Mouse (Mus musculus) gastrocnemius, adult 8-10 months (tissue): ENCODE data around the gene Mecom. TPM values are rescaled to one million over a fixed set of nuclear protein-coding genes. Genes with fewer than 3 reads are reported as not detected.

Experiments used
- DNase-seq, 2 experiments: peaks; one replicate each; pipeline ENCODE4 v3.0.0; 2022; ENCODE audit warnings: low spot score in 2 of 2
- total RNA-seq, 4 experiments: library from RNA; stranded (reverse); gene quantifications; 2 replicates each; pipeline ENCODE4 v1.2.4; 2022

The Mecom gene
- total RNA-seq, 4 experiments from 2014 or later, result 4.8 to 9.5 (median 6.8) TPM

DNA sequence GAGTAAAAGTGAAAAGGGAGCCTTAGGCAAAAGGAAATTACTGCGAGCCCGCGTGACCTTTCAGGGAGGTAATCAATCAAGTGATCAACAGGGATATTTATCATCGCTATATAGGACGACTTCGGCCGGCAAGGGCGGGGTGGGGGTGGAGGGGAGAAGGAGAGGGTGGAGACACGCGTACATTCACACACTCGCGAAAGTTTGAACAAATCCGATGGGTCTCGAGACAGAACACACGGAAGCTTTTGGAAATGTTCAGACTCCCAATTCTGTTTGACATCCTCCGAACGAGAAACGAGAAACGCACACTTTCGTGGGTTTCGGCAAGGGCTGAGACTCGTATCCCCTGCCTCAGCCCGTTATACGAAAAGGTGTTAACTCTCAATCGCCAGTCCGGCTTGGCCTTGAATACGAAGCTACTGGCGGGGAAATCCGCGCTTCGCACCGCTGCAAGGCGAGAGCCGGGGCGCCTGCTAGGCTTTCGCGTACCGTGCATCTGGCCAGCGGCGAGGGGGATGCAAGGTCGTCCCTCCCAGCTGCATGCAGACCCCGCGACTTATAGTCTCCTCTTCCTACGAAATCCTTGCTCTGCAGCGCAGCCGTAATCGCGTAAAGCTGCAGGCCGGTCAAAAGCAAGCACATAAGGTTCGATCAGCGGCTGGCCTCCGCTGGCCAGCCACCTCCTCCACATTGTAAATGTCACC, 33.6 kb downstream of the Mecom start:
- DNase-seq, result no peak

DNA sequence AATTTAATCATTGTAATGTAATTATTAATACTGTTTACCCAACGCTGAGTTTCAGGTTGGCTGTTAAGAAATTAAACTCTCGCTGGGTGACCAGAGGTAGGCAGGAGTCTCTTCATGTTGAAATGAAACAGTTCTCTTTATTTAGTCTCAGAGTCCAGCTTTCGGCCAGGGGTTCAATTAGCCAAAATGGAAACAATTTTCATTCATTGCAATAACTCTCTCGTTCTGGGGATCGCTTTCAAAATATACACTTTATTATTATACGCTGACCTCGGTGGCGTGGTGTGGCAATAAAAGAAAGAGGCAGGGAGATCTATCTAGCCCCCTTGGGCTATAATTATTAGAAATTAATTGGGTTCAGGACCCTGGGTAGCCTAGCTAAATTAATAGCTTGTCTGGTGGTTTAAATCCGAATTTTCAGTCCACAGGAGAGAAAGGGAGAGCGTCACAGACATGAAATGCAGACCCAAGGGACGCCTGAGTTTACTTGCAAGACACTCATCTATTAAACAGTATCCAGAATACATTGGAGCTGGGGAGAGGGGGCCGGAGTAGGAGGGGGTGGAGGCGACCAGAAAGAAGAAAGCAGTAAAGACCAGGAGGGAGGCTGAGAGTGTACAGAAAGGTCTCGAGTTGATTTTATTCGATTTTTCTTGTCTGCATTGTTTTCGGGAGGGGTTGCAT, 34.4 kb downstream of the Mecom start:
- no peak for DNase-seq

DNA sequence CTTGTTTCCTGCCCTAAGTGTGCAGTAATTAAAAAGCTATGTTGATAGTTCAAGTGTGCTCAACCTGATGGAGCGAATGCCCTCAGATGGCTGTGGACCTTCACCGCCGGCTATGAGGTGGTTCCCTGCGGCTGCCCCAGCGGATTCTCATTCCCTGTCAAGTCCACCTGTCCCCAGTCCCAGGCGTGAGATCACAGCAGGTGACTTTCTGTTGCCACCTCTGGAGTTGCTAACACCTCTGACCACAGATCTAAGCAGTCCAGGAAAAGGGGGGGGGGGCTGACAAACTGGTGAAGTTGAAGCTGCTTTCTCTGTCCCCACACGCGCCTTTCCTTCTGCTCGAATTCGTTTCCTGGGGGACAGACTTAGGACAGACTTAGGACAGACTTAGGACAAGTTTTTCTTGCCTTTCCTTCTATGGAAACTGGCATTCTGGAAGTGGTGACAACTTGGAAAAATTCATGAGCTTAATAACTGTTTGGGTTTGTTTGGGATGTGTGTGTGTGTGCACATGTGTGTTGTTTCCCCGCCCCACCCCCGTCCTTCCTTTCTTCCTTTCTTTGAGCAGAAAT, 35.3 kb downstream of the Mecom start:
- no peak for DNase-seq

DNA sequence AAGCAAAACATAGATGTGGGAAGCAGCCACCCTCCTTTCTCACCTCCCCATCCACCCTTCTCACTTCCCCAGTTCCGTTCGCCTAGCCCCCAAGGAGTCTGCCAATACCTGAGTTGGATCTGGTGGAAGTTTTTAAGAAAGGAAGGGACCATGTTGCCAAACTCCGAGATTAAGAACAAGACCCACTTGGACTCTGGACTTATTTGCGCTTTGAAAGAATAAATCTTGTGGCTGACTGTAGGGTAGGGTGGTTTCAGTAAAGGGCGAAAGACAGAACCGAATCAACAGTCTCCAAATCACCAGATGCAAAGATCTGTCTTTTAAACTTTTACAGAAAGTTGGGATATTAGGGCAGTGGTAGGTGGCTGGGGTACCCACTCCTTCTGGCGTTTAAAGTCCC, 36.0 kb downstream of the Mecom start:
- DNase-seq, result no peak

DNA sequence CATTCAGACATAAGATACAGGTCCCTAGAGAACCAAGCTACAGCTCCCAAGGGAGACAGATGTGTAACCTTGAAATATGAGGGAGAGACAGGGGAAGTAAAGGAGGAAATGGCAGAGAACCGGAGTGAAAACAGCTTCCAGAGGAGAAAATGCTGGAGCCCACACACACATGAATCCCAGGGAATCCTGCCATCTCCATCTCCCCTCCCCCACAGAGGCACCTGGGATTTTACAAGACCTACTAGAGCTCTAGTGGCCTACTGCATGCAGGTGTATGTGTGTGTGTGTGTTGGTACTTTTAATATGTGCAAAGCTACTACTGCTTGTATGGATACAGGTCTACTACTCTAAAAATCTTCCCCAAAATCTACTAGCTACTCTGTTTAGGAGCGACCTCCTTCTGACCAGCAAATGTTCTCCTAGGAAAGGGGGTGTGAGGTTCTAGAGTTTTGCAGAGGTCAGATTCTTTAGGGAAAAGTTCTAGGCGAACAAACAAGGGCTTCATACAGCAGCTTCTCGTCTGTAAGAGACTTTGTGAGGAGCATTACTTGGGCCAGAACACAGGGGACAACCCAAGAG, 36.7 kb downstream of the Mecom start:
- DNase-seq, result no peak

DNA sequence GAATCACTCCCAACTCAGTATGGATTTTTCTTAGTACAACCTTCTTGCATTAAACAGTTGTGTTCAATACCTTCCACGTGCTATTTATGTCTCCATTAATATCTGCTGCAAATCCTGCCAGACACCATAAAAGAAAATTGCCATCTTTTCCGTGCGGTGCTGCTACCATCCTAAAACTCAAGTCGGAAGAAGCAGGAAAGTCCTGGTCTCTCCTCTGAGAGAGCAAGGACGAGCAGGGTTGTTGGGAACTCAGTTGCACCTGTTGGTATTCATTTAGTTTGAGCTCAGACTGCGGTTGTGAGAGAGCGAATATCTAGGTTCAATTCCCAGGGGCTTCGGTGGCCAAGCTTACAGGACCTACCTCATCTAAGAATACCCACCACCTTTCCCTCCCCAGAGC, 37.2 kb downstream of the Mecom start:
- DNase-seq, result no peak

DNA sequence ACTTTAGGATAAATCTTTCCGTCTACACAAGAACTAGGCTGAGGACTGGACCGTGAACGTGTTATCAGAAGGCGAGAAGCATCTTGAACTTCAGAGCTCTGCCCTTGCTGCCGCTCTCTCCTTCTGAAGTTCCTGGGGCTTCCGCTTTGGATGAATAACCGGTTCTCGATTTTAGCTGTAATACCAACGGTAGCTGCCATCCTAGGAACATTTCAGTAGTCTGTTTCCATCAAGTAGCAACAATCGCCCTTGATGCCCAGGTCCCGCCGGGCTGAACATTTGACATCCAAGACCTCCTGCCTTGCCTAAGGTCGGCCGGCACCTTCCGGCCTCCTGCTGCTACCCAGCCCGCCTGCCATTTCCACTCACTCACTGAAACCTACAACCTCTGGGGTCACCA, 37.7 kb downstream of the Mecom start:
- DNase-seq, result no peak

DNA sequence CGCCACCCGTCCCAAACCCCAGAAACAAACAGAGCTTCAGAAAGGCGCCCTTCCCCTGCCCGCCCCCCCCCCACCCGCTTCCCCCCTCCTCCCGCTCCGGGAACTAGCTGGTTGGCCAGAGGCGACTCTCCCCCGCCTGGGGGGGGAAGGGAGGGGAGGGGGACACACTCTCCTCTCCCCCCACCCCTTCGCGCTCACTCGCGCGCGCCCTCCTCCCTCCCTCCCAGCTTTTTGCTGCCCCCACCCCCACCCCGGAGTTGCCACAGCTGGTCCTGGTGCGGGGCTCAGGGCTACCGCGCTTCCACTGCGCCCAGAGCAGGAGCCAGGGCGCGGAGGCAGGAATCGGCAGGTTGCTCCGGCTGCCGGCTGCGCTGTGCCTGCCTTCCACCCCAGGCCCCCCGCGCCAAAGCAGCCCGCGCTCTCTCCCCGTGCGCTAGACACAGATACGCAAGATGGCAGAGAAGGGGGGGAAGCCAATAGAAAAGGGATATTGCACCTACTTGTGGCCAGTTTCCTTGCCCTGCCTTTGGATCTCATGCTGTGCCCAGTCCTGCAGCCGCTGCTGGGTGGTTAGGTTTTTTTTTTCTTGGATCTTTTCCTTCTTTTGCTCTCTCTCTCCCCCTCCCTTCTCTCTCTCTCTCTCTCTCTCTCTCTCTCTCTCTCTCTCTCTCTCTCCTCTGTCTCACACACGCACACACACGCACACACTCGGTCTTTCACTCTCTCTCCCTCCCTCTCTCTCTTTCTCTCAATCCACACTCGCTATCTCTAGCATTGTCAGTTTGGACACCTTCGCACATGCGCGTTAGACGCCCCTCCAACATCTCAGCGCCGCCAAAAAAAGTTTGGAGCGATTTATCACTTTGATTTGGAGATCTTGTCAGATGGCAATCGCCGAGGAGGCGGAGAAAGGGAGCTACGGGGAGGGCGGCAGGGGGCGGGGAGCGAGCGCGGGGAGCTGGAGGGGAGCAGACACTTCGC, 38.6 kb downstream of the Mecom start:
- DNase-seq, result no peak

DNA sequence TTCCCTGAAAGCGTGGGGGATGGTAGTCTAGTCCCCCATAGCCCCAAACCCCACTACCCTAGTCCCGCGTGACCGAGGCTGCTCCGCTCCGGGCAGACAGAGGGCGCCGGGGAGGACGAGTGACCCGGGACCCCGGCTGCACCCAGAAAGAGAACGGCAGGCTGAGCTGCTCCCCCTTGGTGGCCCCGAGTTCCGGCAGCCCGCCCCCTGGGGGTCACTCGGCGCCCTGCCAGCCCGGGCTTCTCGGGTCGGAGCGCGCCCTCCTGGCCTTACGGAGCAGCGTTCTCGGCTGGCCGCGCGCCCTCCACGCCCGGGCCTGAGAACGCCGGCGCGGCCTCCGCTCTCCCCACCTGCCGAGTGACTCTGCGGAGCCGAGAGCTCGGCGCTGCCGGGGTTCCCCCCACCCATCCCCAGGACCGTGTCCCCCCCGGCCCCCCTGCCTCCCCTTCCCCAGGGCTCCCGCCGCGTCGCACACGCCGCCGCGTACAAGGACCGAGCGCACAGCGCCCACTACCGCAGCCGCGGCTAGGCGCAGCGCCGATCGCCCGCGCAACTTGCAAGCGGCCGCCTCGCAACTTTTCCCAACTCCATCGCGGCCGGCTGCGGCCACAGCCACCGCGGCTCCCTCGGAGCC, 39.4 kb downstream of the Mecom start:
- DNase-seq, result peak; percentile 37 to 53

DNA sequence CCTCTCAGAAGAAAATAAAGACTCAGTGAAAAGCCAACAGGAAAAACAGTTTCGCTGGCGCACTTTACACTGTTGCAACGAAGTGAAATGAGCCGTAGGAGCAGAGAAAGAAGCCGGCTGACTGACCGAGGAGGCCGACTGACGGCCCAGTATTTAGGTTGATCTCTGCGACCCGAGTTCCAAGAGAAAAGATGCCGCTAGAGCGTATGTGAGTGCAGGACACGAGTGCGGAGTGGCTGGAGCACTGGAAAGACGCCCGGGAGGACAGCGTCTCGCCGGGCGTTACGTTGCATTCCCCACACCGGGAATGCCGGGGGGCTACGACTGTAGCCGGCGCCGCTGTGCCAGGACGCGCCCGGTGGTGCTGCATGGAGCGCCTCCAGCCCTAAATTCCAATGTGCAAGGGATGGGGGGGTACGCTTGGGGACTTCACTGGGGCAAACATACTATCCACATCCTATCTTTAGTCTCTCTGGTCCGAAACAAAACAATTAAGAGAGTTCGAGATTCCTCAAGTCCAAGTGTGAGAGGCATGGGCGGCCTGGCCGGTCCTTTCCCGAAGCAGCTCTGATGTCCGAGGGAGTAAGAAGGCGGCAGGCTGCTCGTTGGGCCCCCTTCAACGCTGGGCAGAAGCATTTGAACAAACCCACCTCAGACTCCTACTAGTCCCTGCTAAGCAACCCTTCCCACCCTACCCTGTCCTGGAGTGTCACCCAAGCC, 40.1 kb downstream of the Mecom start:
- no peak for DNase-seq

DNA sequence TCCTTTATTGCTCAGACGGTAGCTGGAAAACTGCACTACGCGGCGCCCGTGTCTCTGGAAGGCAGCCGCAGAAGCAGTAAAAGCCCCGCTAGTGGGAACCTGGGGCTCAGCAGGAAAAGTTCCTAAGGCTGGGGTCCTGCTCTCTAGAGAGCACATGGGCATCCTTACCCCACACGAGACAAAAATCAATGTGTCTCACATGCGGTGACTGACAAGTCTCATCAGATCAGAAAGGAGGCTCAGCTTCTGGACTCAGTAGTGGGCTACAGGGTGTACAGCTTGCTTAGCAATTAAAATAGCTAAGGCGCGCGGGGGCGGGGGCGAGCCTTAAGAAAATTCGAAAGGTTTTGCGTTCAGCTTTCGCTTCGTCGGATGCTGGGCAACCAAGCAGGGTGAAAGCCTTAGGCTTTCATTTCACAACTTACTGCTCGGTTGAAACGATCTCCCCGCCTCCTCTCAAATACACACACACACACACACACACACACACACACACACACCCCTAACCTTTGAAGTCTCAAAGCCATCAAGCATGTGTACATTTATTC, 40.7 kb downstream of the Mecom start:
- no peak for DNase-seq

DNA sequence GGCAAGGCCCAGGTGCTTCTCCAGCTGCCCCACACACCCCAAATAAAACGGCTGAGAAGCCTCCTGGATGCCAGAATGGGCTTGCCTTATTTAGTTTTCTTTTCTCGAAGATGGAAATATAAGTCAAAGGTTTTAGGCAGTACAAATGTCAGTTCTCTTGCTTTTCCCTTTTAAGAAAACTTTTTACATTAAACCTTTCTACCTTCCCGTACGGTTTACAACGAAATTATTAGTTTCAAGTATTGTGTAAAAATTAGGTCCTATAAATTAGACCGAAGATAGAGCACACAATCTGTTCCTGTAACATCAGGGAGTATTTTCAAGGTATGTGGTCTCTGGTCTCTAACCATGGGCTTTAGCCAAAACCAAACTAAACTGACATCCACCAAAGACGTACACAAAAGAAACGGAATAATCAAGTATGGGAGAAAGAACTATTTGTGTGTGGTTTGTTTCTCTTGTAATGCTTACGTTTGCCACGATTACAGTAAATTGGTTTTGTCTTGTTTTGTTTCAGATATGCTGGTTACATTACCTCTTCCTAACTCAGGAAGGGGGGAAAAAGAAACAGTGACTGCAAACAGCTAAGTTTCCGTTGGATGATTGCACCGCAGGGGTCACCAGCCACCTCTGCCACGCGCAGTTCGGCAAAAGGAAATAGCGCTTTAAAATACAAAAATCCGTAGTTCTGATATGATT, 41.3 kb downstream of the Mecom start:
- DNase-seq, result no peak

DNA sequence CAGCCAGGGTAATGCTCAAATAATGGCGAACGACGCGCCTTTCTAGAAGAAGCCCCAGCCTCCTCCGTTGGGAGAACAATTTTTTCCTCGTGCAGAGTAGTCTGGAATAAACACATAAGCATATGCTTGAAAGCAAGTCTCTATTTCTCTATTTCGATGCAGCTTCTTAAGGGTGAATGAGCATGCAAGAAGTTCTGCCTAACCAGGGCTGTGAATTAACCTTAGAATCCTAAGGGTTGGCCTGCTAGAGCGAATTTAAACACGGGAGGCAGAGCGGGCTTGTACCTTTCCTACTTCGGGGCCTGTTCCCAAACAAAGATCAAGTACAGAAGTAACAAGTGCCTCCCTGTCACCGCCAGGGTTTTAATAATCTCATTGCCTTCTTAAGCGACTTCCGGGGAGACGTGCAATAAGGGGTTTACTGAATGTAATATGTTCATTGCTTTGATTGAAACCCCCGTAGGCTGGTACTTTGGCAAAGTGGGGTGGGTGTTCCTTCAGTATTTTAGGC, 42.0 kb downstream of the Mecom start:
- DNase-seq, result no peak

DNA sequence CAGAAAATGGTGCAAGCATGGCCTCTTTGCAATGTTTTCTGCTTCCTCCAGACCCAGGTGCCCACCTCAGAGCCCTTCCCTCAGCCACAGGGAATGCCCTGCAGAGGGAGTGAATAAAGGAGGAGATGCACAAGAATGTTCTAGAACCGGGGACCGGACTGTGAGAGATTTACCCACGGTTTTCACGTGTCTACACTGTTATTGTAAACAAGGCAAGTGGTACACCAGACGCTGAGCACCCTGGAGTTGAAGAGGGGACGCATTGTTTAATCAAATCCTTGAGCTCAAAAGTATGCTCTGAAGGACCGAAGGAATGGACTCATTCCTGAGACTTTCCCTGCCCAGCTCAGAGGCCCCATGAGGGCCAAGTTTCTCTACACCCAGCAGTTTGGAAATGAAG, 43.2 kb downstream of the Mecom start:
- no peak for DNase-seq

DNA sequence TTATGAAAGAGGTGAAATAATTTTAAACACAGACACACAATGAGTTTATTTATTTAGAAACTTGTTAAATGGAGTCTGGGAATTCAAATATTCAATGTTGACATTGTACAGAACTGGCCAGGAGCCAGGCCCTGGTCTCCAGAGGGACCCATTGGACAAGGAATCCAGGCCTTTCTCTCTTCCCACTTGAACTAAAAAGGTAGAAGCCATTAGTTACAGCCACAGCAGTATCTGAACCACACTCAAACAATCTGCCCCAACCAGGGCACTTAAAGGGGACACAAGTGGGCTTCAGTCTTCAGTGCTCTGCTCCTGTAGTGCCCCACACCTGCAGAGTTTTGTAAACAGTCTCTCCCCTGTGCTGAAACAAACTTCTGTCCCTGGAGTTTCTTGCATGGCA, 44.0 kb downstream of the Mecom start:
- DNase-seq, result no peak

DNA sequence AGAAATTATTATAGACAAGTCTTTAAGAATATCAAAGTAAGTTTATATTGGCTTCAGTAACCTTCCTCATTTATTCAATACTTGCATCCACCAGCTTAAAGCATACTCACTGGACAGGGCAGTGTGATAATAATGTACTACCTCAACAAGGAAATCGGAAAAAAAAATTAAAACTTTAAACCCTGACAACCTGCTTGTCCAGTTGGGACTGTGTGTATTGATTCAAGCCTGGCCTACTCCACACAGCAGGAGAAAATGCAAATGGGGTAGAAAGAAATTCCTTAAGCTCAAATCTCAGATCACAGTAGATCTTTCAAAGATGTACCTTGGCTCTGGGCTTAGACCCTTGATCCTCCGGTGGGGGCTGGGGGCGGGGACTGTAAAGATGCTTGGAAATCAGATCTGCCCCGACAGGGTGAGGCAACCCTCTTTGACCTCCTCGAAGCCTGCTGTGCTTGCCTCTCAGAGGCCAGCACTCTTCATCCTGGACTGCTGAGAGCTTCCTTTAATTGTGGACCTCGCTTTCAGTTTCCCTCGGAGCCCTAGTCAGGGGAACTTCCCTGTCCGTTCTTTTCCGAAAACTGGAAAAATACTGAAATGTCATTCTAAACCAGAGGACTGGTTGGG, 49.5 kb downstream of the Mecom start:
- DNase-seq, result no peak

DNA sequence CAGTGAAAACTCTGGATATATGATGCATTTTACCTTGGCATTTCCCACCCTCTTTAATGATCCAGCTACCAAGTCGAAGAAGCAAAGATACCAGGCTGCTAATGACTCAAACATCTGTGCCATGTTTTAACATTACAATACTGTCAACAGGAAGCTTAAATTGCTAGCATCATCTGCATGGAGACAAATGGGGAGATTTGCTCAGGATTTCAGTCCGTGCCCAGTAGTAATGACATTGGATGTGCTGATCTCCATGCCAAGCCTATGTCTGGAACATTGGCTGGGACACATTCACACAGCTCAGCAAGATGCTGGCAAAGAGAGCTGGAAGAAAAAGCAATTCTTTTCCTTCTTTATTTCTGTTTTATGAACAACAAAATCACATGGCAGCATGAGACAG, 53.4 kb downstream of the Mecom start:
- DNase-seq, result no peak

DNA sequence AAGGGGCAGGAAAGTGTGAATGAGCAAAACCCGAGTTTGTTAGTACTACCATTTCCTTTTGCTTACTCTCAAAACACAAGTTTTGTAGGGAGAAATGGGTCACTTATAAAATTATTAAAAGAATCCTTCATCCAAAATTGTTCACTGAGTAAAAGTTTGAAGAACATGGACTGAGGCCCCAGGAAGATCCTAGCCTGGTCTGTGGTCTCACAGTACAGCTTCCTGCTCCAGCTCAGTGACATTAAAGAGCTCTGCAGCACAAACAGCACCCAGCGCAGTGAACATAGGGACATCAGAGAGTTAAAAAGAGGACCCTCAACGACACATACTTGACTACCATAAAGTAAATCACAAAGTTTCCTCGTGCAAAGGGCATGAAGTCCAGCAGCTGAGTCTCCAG, 59.0 kb downstream of the Mecom start:
- DNase-seq, result no peak

DNA sequence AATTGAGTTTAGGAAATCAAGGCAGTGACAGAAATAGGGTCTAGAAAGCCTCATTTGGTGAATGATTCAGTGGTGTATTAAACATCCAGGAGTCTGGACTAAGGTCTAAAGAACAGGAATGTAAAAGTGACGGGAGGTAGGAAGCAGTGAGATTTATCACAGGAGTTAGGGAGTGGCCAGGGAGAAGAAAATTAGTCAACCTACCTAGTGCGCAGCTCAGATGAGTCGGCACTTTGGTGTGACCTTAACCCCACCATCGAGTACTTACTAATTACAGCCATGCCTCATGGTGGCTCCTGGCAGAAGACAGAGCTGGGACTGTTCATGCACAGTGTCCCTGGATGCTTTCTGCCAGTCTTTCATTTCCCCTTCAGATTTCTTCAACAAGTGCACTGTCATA, 61.4 kb downstream of the Mecom start:
- DNase-seq, result no peak
